9 mouse cellular contexts compared by ENCODE assay signal in genomic region chr8:120807719-120808118, GRCm38 (mm10).
DNase-seq lines count a peak whose midpoint lies in the region; ATAC-seq and TF ChIP-seq lines count a peak whose summit lies in the region.
"Had no signal": no experiment of that assay in that cellular context is flagged by ENCODE, and none has a peak within 500 bp of the region (broad histone marks: within the 10 kb centered on the region; RNA-seq: fewer than 3 reads in every experiment).

No protein-coding gene starts in this region.

- H3K4me2 ChIP-seq in liver, postnatal 0 days (ENCODE audit: low read depth, low read length): no peak overlapping the region
- H3K4me2 ChIP-seq: heart, embryonic 11.5 days had no signal

- WGBS in liver, postnatal 0 days (ENCODE audit: insufficient replicate concordance): 45% methylated on average over 6 of the region's 6 CpGs

- TF ChIP-seq POLR2A in cortical plate, adult 2 months (IDR thresholded peaks at IDR 0.05; ENCODE audit: extremely low read depth, insufficient read depth, low read length): no peak

- H3K36me3 ChIP-seq in liver, postnatal 0 days (replicated peaks; ENCODE audit: insufficient read depth, low read length): no peaks in the 10 kb centered on the region

- H3K9ac ChIP-seq in liver, postnatal 0 days (replicated peaks): no peak overlapping the region

- peak; percentile 33 for DNase-seq in adrenal gland, postnatal 14 days
- no peak for DNase-seq in adrenal gland, adult 2 months
- DNase-seq in liver, postnatal 0 days: no peak
- no peak for DNase-seq in liver
- DNase-seq in lung, postnatal 14 days: peak; percentile 26
- no peak for DNase-seq in frontal cortex, postnatal 14 days (ENCODE audit: low spot score in 2 of 2)
- no peak for DNase-seq in urinary bladder, postnatal 25 days (ENCODE audit: low spot score)

- no peak for ATAC-seq in liver, postnatal 0 days

- peak; percentile 63 for TF ChIP-seq CTCF in liver, postnatal 0 days (IDR thresholded peaks at IDR 0.05; ENCODE audit: low read depth)
- peak; percentile 45 for TF ChIP-seq CTCF in cortical plate, adult 2 months (IDR thresholded peaks at IDR 0.05; ENCODE audit: extremely low read depth, insufficient read depth, low read length)

- peaks cover 2% of the 10 kb centered on the region; the same call in 1 of the 2 replicates for H3K27me3 ChIP-seq in liver, postnatal 0 days (ENCODE audit: insufficient read depth, low read length)

- H3K9me3 ChIP-seq in liver, postnatal 0 days (ENCODE audit: low read length): no peaks in the 10 kb centered on the region

- H3K4me3 ChIP-seq in liver, postnatal 0 days (ENCODE audit: low read depth, low read length): no peak overlapping the region
- no peak overlapping the region for H3K4me3 ChIP-seq in cortical plate, adult 2 months (ENCODE audit: insufficient read depth, low read length)

- TF ChIP-seq EP300 in liver, postnatal 0 days (IDR thresholded peaks at IDR 0.05; ENCODE audit: low read depth): no peak

- H3K27ac ChIP-seq in liver, postnatal 0 days (ENCODE audit: low read depth): no peak overlapping the region
- H3K27ac ChIP-seq in cortical plate, adult 2 months (ENCODE audit: insufficient read depth, low read length): no peak overlapping the region

- H3K4me1 ChIP-seq in liver, postnatal 0 days (ENCODE audit: insufficient read depth): peaks cover 4% of the 10 kb centered on the region; the same call in 1 of the 2 replicates
- H3K4me1 ChIP-seq in cortical plate, adult 2 months (ENCODE audit: control insufficient read depth, insufficient read depth, low read length): no peaks in the 10 kb centered on the region

Comparison
In these comparisons a context has a peak if more than half of its experiments do, and no peak if none do; other contexts are left out.
1. DNase-seq: peak in adrenal gland, postnatal 14 days (single experiment) and lung, postnatal 14 days (single experiment); none in adrenal gland, adult 2 months (single experiment), liver, postnatal 0 days (single experiment), liver (single experiment), frontal cortex, postnatal 14 days (0 of 2) and urinary bladder, postnatal 25 days (single experiment).